Mouse (Mus musculus): ENCODE measurements at regions not wholly inside any gene's neighbourhood (a gene's known extent, or its start where the extent isn't known, plus 50 kb on each side); places are given as distances from the start of the nearest gene placed in this dataset.

DNA sequence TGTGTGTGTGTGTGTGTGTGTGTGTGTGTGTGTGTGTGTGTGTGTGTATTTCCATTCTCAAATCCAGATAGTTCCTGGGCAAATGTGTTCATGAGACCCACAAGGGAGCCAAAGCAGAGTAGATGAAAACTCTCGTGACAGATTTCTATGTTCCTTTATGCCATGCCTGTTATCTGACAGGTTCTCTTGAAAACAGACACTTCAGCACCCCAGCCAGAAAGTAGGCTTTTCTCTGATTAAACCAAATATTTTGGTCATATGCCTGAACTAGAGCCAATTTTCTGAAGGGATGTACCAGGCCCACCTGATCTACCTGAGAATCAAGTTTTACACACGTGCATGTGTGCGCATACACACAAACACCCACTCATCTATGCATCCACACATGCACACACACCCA is 95.5 kb downstream of the Psat1 start:
- DNase-seq = no peak

GRCm38 (mm10) chr19:15850722-15851121 is 96.4 kb downstream of the Psat1 start:
- no peak for DNase-seq

GRCm38 (mm10) chr19:15849235-15849634 is 97.9 kb downstream of the Psat1 start:
- DNase-seq = no peak

DNA sequence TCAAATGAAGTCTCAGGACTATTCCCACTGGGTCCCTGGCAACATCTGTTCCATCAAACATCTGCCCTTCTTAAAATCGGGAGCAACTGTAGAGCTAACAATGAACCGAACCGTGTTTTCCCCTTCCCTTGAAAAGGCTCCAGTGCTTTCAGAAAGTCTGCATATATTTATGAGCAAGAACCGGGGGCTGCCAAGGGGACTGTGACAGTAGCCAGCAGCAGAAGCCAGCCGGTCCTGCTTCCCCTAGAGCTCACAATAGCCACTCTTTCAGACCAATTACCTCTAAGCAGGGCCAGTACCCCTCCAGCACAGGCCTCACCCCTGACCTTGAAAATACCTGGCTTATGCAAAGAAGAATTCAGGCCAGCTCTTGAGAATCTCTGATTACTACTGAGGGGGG is 108.8 kb downstream of the Psat1 start:
- no peak for DNase-seq

GRCm38 (mm10) chr19:15837715-15838175 is 109.4 kb downstream of the Psat1 start:
- DNase-seq = no peak

DNA sequence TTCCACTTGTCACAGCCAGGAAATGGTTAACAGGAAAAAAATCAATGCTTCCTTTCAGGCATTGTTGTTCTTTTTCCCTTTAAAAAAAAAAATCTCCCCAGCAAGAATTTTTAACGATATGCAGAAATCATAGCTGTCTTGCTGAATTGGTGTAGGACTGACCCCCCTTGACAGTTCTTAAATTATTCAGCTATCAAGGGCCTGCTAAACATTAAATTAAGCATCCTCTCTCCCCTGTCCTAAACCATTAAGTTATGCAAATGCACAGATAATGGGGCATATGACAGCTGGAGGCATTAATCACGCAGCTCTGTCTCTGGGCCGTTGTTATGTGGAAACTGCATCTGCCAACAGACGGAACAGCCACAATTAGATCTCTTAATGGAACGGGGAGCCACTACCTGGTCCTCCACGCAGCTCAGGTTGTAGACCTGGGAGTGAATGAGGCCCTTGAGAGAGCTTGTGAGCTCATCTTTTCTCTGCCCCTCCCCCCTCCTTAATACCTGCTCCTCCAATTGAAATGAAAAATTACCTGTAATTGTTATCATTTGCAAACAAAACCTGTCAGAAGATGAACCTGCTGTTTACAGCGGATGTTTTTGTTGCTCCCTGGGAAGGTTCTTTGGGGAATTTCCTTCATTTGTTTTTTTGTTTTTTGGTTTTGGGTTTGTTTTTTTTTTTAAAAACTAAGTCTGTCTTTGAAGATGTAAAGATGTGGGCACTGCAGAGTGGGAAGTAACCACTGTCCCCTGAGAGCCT is 110.0 kb downstream of the Psat1 start:
- DNase-seq = no peak

DNA sequence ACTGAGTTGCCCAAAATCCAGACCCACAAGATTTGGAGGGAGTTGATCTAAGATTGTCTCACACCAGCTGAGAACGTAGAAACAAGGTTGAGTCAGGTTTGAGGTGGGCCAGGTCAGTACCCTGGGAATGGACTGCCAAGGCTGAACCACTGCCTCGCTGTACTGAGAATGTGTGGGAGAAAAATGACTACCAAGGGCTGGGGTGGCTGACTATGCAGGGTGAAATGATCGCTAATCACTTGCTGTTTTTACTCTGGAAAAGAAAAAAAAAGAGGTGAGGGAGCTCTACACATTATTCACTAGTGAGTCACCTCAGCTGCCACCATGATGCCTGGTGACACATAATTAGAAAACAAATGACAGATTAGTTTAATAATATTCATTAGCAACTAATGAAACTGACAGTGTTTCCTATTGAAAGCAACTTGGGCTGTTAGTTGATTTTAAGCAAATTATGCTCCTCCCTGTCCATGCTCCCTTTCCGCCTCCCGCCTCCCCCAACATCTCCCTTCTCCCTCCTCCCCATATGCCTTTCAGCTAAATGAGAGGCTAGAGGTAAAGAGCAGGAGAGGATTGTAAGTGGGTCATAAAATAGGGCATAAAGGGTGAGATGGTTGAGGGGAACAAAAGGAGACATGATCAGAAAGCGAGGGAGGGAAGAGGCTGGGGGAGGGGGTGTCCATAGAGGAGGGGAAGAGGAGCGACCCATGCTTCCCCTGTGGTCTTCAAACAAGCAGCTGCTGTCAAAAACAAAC is 110.8 kb downstream of the Psat1 start:
- DNase-seq = no peak

- no peak for DNase-seq
Observed at GRCm38 (mm10) chr19:15830385-15830784, 116.8 kb downstream of the Psat1 start.

DNA sequence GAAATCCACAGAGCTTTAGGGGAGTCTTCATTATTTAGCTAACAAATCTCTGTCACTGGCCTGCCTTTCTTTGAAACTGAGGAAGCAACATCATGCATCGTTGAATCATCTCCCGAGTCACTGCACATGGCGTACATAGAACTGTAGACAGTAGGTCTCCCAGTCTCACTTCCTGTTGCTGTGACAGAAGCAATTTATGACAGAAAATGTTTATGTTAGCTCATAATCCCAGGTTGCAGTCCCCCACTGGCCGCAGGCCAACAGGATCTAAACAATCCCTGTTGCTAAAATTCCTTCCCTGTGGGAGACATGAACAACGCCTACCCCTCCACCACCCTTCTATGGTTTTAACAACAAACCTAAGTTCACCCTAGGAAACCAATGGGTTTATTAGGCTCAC is 118.0 kb downstream of the Psat1 start:
- no peak for DNase-seq

GRCm38 (mm10) chr19:15827990-15828705 is 119.0 kb downstream of the Psat1 start:
- DNase-seq = no peak

GRCm38 (mm10) chr19:15827120-15827989 is 119.8 kb downstream of the Psat1 start:
- DNase-seq = no peak

- DNase-seq = no peak
Observed at GRCm38 (mm10) chr19:15823688-15824371, 123.3 kb downstream of the Psat1 start.

DNA sequence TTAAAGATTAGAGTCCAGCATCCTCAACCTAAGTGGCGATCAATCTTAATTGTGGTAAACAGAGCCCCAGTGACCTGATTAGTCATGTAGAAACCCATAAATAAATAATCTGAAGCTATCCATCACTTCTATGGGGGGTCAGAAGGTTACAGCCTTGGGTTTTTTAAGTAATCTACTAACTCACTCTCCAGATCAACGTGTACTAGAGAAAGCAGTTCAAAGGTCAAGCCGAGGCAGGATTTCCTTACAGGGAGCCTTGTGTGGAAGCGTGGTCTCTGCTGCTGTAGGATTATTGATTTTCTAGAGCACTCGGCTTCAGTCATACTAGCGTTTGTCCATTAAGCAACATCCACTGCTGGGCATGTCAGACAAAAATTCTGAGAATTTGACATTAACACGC is 127.1 kb downstream of the Psat1 start:
- DNase-seq = no peak

DNA sequence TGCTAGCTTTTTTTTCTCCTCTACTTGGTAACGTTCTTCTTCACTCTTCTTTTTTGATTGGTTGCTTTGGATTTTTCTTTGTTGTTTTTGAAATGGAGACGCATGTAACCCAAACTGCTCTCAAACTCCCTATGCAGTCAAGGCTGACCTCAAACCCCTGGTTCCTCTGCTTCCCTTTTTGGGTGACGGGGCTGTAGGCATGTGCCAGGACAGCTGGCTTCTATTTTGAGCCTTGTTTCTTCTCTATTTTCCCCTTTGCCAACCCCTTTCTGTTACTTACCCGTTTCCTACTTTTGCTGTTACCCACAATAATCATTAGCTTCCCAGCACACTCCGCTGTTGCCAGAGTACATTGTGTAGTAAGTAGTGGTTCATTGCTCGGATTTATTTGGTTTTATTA is 132.0 kb downstream of the Psat1 start:
- DNase-seq = no peak

DNA sequence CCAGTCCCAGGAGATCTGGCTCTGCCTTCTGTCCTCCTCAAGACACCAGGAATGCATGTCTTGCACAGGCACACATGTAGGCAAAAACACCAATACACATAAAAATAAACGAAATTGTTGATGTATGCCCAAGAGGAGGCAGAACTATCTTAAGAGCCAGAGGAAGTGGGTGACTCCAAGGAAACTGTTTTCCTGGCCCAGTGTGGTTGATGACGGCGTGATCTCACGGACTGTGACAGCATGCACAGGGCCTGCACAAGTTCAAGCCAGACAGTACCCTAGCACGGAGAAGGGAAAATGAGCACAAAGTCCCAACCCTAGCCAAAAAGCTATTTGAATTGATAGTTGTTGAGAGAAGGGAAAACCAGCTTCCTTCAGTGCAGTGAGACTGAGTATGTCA is 138.1 kb downstream of the Psat1 start:
- DNase-seq = no peak

DNA sequence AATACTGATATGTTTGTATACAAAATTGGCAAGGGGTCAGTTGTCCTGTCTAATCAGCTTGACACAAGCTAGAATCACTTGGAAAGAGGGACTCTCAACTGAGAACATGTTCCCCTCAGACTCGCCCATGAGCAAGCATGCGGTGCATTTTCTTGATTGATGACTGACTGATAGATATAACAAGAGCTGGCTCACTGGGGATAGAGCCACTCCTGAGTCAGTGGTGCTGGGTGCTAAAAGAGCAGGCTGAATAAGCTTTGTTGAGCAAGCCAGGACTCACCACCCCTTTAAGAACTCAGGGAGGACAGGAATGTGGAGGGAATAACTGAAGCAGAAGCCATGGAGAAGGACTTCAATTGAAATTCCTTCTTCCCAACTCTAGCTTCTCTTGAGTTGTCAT is 139.5 kb downstream of the Psat1 start:
- DNase-seq = no peak

DNA sequence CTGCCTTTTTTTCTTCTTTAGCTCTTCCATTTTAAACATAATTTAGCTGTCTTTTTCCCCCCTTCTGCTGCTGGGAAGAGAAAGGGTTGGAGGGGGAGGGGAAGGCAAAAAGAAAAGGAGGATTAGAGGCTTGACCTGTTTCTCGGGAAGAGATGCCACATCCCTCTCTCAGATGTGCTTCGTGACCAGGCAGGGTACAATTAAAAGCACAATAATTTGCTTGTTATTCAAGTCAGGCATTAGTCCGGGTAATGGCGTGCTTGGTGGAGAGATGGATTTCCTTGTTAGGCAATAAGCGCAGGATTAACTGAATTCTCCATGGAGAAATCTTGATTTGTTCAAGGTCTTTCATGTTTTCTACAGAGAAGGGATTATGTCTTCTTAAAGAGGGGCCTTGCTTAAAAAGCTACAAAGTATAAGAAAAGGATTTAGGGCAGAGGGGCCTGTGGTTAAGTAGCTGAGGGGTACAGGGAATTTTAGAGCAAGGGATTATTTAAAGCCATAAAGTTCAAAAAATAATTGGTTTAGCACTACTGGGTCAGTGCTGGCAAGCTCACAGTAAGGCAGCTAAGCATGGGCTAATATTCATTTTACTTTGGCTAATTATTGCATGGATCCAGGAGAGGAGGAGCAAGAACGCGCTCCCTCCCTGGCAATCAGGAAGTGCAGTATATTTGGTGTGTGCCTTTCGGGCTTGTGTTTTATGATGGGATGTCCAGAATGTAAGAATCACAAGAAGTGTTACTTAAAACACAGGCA is 143.8 kb downstream of the Psat1 start:
- DNase-seq = no peak

DNA sequence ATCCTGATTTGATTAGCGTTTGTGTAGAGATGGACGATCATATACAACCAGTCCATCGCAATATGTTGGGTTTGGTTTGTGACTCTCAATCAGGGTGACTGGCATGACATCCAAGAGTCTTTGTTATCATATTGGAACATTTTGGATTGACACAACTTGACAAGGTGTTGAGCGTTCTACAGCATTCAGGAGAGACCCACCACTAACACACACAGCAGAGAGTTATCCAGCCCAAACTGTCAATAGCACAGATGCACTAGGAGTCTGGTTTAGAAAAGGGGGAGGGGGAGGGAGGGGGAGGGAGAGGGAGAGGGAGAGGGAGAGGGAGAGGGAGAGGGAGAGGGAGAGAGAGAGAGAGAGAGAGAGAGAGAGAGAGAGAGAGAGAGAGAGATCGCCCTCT is 144.5 kb downstream of the Psat1 start:
- DNase-seq = no peak

DNA sequence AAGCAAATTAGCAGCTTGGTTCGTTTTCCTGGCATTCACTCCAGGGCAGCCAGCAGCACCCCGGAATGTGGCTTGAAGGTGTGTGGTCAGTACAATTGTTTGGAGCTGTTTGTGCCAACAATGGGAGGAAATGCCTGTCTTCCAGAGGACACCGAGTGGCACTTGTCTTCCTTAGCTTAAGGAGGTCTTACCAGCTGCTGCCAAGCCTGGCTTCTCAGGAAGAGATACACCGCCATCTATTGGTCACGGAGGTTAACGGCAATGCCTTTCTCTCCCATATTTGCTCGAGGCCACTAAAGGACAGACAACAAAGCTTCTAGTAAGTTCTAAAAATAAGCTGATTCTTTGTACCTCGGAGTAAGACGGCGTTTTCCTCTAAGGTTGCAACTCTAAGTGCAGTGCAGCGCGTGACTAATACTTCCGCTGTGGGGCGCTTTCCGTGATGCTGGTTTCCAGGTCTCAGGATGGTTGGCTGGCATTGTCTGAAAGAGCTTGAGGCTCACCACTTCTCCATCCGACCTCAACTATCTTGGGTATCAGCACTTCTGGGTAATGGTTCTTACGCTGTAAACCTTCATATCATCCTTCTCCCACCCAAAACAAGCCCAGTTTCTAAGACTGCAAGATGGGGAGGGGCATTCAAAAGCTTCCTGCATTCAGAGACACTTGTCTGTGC is 145.2 kb downstream of the Psat1 start:
- peak; percentile 59 for DNase-seq
